ENCODE assay signal across 14 mouse cellular contexts in genomic region chr2:152436405-152436901, GRCm38 (mm10). TPM values are rescaled to one million over a fixed set of nuclear protein-coding genes. Genes with fewer than 3 reads are reported as not detected.
A peak's percentile ranks its signal among the peaks of the same experiment; 100 is the strongest.
DNase-seq lines count a peak whose midpoint lies in the region; ATAC-seq lines count a peak whose summit lies in the region.
"Had no signal": no experiment of that assay in that cellular context is flagged by ENCODE, and none has a peak within 500 bp of the region (broad histone marks: within the 10 kb centered on the region; RNA-seq: fewer than 3 reads in every experiment).

No protein-coding gene starts in this region.

- 0 out of 2 replicates have a peak overlapping the region, but pooled peaks have one; percentile 20 for H3K27ac ChIP-seq in hindbrain, embryonic 15.5 days (replicated peaks)
- H3K27ac ChIP-seq in hindbrain, embryonic 14.5 days, result no peak overlapping the region
- no peak overlapping the region for H3K27ac ChIP-seq in liver, embryonic 12.5 days
- no peak overlapping the region for H3K27ac ChIP-seq in embryonic facial prominence, embryonic 10.5 days (replicated peaks)
- H3K27ac ChIP-seq: limb, embryonic 12.5 days had no signal

- H3K4me1 ChIP-seq in hindbrain, embryonic 15.5 days (replicated peaks), result peaks cover 12% of the 10 kb centered on the region
- H3K4me1 ChIP-seq in hindbrain, embryonic 14.5 days (replicated peaks; ENCODE audit: control insufficient read depth, insufficient read depth, low read length), result 0 out of 2 replicates have a peak, but pooled peaks cover 12% of the 10 kb centered on the region
- H3K4me1 ChIP-seq in liver, embryonic 12.5 days, result peaks cover 16% of the 10 kb centered on the region
- H3K4me1 ChIP-seq in embryonic facial prominence, embryonic 10.5 days, result peaks cover 25% of the 10 kb centered on the region

- intact Hi-C loops in heart, postnatal 10 days (cut with DNase I), result loop anchor here (1.0 kb wide), 1 partner anchor 21 kb away; the partner anchor contains the start of genes 6820408C15Rik and Zcchc3

- H3K4me2 ChIP-seq in hindbrain, embryonic 15.5 days, result no peak overlapping the region
- no peak overlapping the region for H3K4me2 ChIP-seq in hindbrain, embryonic 14.5 days (replicated peaks)
- H3K4me2 ChIP-seq in liver, embryonic 12.5 days, result no peak overlapping the region

- no peak for ATAC-seq in hindbrain, embryonic 15.5 days (ENCODE audit: low FRiP score, low read depth)
- ATAC-seq in hindbrain, embryonic 14.5 days (ENCODE audit: low FRiP score), result no peak
- no peak for ATAC-seq in liver, embryonic 12.5 days

- no peak for DNase-seq in hindbrain, embryonic 14.5 days (ENCODE audit: low spot score)
- peak; percentile 38 to 64 for DNase-seq in heart, adult 18-20 months
- DNase-seq in heart, postnatal 10 days, result peak; percentile 62 to 77
- peak; percentile 53 to 75 for DNase-seq in kidney, postnatal 25 days
- DNase-seq in embryonic facial prominence, embryonic 10.5 days (ENCODE audit: low spot score), result no peak
- DNase-seq: gastrocnemius, postnatal 36 days; midbrain, embryonic 14.5 days had no signal

- no peaks in the 10 kb centered on the region for H3K27me3 ChIP-seq in hindbrain, embryonic 15.5 days
- H3K27me3 ChIP-seq in hindbrain, embryonic 14.5 days (ENCODE audit: control insufficient read depth, insufficient read depth, low read length), result no peaks in the 10 kb centered on the region
- 0 out of 2 replicates have a peak, but pooled peaks cover 4% of the 10 kb centered on the region for H3K27me3 ChIP-seq in liver, embryonic 12.5 days (replicated peaks)
- peaks cover 6% of the 10 kb centered on the region; the same call in 1 of the 2 replicates for H3K27me3 ChIP-seq in embryonic facial prominence, embryonic 10.5 days (replicated peaks; ENCODE audit: low read depth, poor library complexity, severe bottlenecking)
- H3K27me3 ChIP-seq: limb, embryonic 12.5 days had no signal

- no peaks in the 10 kb centered on the region for H3K9me3 ChIP-seq in hindbrain, embryonic 15.5 days
- no peaks in the 10 kb centered on the region for H3K9me3 ChIP-seq in hindbrain, embryonic 14.5 days (ENCODE audit: control insufficient read depth, low read length)
- no peaks in the 10 kb centered on the region for H3K9me3 ChIP-seq in liver, embryonic 12.5 days (replicated peaks)
- no peaks in the 10 kb centered on the region for H3K9me3 ChIP-seq in embryonic facial prominence, embryonic 10.5 days
- H3K9me3 ChIP-seq: limb, embryonic 12.5 days had no signal

- H3K4me3 ChIP-seq in hindbrain, embryonic 15.5 days, result no peak overlapping the region
- no peak overlapping the region for H3K4me3 ChIP-seq in hindbrain, embryonic 14.5 days (replicated peaks; ENCODE audit: low read length)
- H3K4me3 ChIP-seq in liver, embryonic 12.5 days, result no peak overlapping the region
- H3K4me3 ChIP-seq in embryonic facial prominence, embryonic 10.5 days, result no peak overlapping the region

- 69% methylated on average over 7 of the region's 7 CpGs for WGBS in hindbrain, embryonic 15.5 days
- 75% methylated on average over 7 of the region's 7 CpGs for WGBS in hindbrain, embryonic 14.5 days
- 62% methylated on average over 7 of the region's 7 CpGs for WGBS in liver, embryonic 12.5 days (ENCODE audit: insufficient replicate concordance)
- WGBS in embryonic facial prominence, embryonic 10.5 days, result 76% methylated on average over 7 of the region's 7 CpGs

- no peaks in the 10 kb centered on the region for H3K36me3 ChIP-seq in hindbrain, embryonic 15.5 days
- H3K36me3 ChIP-seq in hindbrain, embryonic 14.5 days (replicated peaks; ENCODE audit: control insufficient read depth, insufficient read depth), result no peaks in the 10 kb centered on the region
- H3K36me3 ChIP-seq in liver, embryonic 12.5 days, result no peaks in the 10 kb centered on the region
- no peaks in the 10 kb centered on the region for H3K36me3 ChIP-seq in embryonic facial prominence, embryonic 10.5 days (replicated peaks)
- H3K36me3 ChIP-seq: limb, embryonic 12.5 days had no signal

- H3K9ac ChIP-seq in hindbrain, embryonic 15.5 days, result no peak overlapping the region
- H3K9ac ChIP-seq in hindbrain, embryonic 14.5 days, result no peak overlapping the region
- no peak overlapping the region for H3K9ac ChIP-seq in liver, embryonic 12.5 days

RNA-seq across cellular contexts. Expression of gene 6820408C15Rik, which starts 21.1 kb away (rescaled TPM):
- polyA plus RNA-seq in hindbrain, embryonic 15.5 days (2015; fragmentation: Nextera tagmentation; extraction: Ambion mirVana), result 2.2 and 2.3 TPM in 2 replicates
- polyA plus RNA-seq in hindbrain, embryonic 14.5 days (2014; fragmentation: Nextera tagmentation; extraction: Ambion mirVana), result 2.5 and 3.8 TPM in 2 replicates
- 1 to 10 TPM; 1.6 to 2.4 TPM for total RNA-seq in heart, adult 18-20 months (2021)
- 1 to 10 TPM; 3.7 to 4.3 TPM for total RNA-seq in heart, postnatal 10 days (2021)
- polyA plus RNA-seq in liver, embryonic 12.5 days (2016; fragmentation: Nextera tagmentation; extraction: Ambion mirVana), result 0.27 and 0.35 TPM in 2 replicates
- 0.43 and 0.71 TPM in 2 replicates for polyA plus RNA-seq in embryonic facial prominence, embryonic 10.5 days (2016; fragmentation: Nextera tagmentation; extraction: Ambion mirVana)
- total RNA-seq: common myeloid progenitor, adult 5-6 weeks; gastrocnemius, postnatal 36 days had no signal
- polyA plus RNA-seq: CD4-positive, CD25-positive, alpha-beta regulatory T cell, adult 4 months had no signal

RNA-seq across cellular contexts. Expression of gene Zcchc3, which starts 21.6 kb away (rescaled TPM):
- polyA plus RNA-seq in hindbrain, embryonic 15.5 days (2015; fragmentation: Nextera tagmentation; extraction: Ambion mirVana), result 18.6 TPM in 2 replicates
- polyA plus RNA-seq in hindbrain, embryonic 14.5 days (2014; fragmentation: Nextera tagmentation; extraction: Ambion mirVana), result 16.5 and 17.2 TPM in 2 replicates
- total RNA-seq in heart, adult 18-20 months (2021), result 1 to 10 TPM; 5.0 to 5.8 TPM
- total RNA-seq in heart, postnatal 10 days (2021), result 10 to 100 TPM; 18.0 to 18.1 TPM
- polyA plus RNA-seq in liver, embryonic 12.5 days (2016; fragmentation: Nextera tagmentation; extraction: Ambion mirVana), result 29.4 and 29.7 TPM in 2 replicates
- polyA plus RNA-seq in embryonic facial prominence, embryonic 10.5 days (2016; fragmentation: Nextera tagmentation; extraction: Ambion mirVana), result 53.4 and 58.3 TPM in 2 replicates

RNA-seq across cellular contexts. Expression of gene Defb23, which starts 28.0 kb away (rescaled TPM):
- not detected in 2 replicates for polyA plus RNA-seq in hindbrain, embryonic 15.5 days (2015; fragmentation: Nextera tagmentation; extraction: Ambion mirVana)
- not detected in 2 replicates for polyA plus RNA-seq in hindbrain, embryonic 14.5 days (2014; fragmentation: Nextera tagmentation; extraction: Ambion mirVana)
- not detected for total RNA-seq in heart, adult 18-20 months (2021)
- not detected for total RNA-seq in heart, postnatal 10 days (2021)
- not detected in 2 replicates for polyA plus RNA-seq in liver, embryonic 12.5 days (2016; fragmentation: Nextera tagmentation; extraction: Ambion mirVana)
- polyA plus RNA-seq in embryonic facial prominence, embryonic 10.5 days (2016; fragmentation: Nextera tagmentation; extraction: Ambion mirVana), result not detected in 2 replicates
- total RNA-seq: common myeloid progenitor, adult 5-6 weeks; gastrocnemius, postnatal 36 days; layer of hippocampus, adult 8-10 months had no signal
- polyA plus RNA-seq: CD4-positive, CD25-positive, alpha-beta regulatory T cell, adult 4 months; limb, embryonic 12.5 days; lung, postnatal 0 days; midbrain, embryonic 14.5 days had no signal

RNA-seq across cellular contexts. Expression of gene Sox12, which starts 38.6 kb away (rescaled TPM):
- polyA plus RNA-seq in hindbrain, embryonic 15.5 days (2015; fragmentation: Nextera tagmentation; extraction: Ambion mirVana), result 13.8 and 14.9 TPM in 2 replicates
- 18.8 and 19.5 TPM in 2 replicates for polyA plus RNA-seq in hindbrain, embryonic 14.5 days (2014; fragmentation: Nextera tagmentation; extraction: Ambion mirVana)
- 1 to 10 TPM; 5.7 to 5.8 TPM for total RNA-seq in heart, adult 18-20 months (2021)
- 10 to 100 TPM; 26.3 to 37.8 TPM for total RNA-seq in heart, postnatal 10 days (2021)
- 3.5 and 3.7 TPM in 2 replicates for polyA plus RNA-seq in liver, embryonic 12.5 days (2016; fragmentation: Nextera tagmentation; extraction: Ambion mirVana)
- 10.6 and 11.5 TPM in 2 replicates for polyA plus RNA-seq in embryonic facial prominence, embryonic 10.5 days (2016; fragmentation: Nextera tagmentation; extraction: Ambion mirVana)

RNA-seq across cellular contexts. Expression of gene Defb20, which starts 40.4 kb away (rescaled TPM):
- not detected in 2 replicates for polyA plus RNA-seq in hindbrain, embryonic 15.5 days (2015; fragmentation: Nextera tagmentation; extraction: Ambion mirVana)
- not detected in 2 replicates for polyA plus RNA-seq in hindbrain, embryonic 14.5 days (2014; fragmentation: Nextera tagmentation; extraction: Ambion mirVana)
- total RNA-seq in heart, adult 18-20 months (2021), result not detected
- not detected for total RNA-seq in heart, postnatal 10 days (2021)
- polyA plus RNA-seq in liver, embryonic 12.5 days (2016; fragmentation: Nextera tagmentation; extraction: Ambion mirVana), result not detected in 2 replicates
- polyA plus RNA-seq in embryonic facial prominence, embryonic 10.5 days (2016; fragmentation: Nextera tagmentation; extraction: Ambion mirVana), result not detected in 2 replicates
- total RNA-seq: common myeloid progenitor, adult 5-6 weeks; gastrocnemius, postnatal 36 days had no signal
- polyA plus RNA-seq: CD4-positive, CD25-positive, alpha-beta regulatory T cell, adult 4 months; limb, embryonic 12.5 days; lung, postnatal 0 days; midbrain, embryonic 14.5 days had no signal

Comparison
In these comparisons a context has a peak if more than half of its experiments do, and no peak if none do; other contexts are left out.
1. DNase-seq: peak in heart, adult 18-20 months (2 of 2), heart, postnatal 10 days (2 of 2) and kidney, postnatal 25 days (2 of 2); none in hindbrain, embryonic 14.5 days (single experiment) and embryonic facial prominence, embryonic 10.5 days (single experiment).